Mouse (Mus musculus) heart, embryonic 10.5 days (tissue): ENCODE results near the gene Eml4. TPM values are rescaled to one million over a fixed set of nuclear protein-coding genes. Genes with fewer than 3 reads are reported as not detected.

ENCODE experiments used
- DNase-seq: peaks from one replicate; pipeline ENCODE4 v3.0.0-alpha.2; 2017; ENCODE audit warnings: low spot score
- H3K27ac ChIP-seq: fragments of 300-500 bp; sonication (generic); 2 replicates; pipeline ENCODE4 v1.5.1; 2016; ENCODE audit warnings: mild to moderate bottlenecking
- H3K27me3 ChIP-seq: fragments of 300-500 bp; sonication (generic); 2 replicates; pipeline ENCODE4 v1.6.1; 2016; ENCODE audit warnings: mild to moderate bottlenecking; ENCODE audit not compliant: poor library complexity, insufficient read depth, severe bottlenecking
- H3K36me3 ChIP-seq: fragments of 300-500 bp; sonication (generic); 2 replicates; pipeline ENCODE4 v1.6.1; 2016; ENCODE audit warnings: mild to moderate bottlenecking, moderate library complexity
- H3K4me1 ChIP-seq: fragments of 300-500 bp; sonication (generic); 2 replicates; pipeline ENCODE4 v1.6.1; 2016; ENCODE audit warnings: mild to moderate bottlenecking
- H3K4me3 ChIP-seq: fragments of 300-500 bp; sonication (generic); 2 replicates; pipeline ENCODE4 v1.5.1; 2016; ENCODE audit warnings: mild to moderate bottlenecking, moderate library complexity
- H3K9me3 ChIP-seq: fragments of 300-500 bp; sonication (generic); 2 replicates; pipeline ENCODE4 v1.6.1; 2016; ENCODE audit warnings: mild to moderate bottlenecking, moderate library complexity
- WGBS: fragments of 180-500 bp; shearing (Covaris S2); methylation state at CpG from one replicate; pipeline ENCODE4 v1.1.7; 2016; 5-methylcytosine and 5-hydroxymethylcytosine counted together
- polyA plus RNA-seq: library from polyadenylated mRNA; unstranded; fragments of >200 nt; fragmentation: Nextera tagmentation; extraction: Ambion mirVana; gene quantifications from 2 replicates; pipeline ENCODE4 v1.2.1, GENCODE M21; 2016

Gene Eml4
- polyA plus RNA-seq, 1 experiment from 2014 or later = 37.3 TPM

GRCm38 (mm10) chr17:83483784-83484183 lies 133.1 kb downstream of the Eml4 start:
- Histone ChIP-seq H3K9me3 (no peaks in the 10 kb centered on the region), H3K4me1 (no peaks in the 10 kb centered on the region), H3K27ac (no peak overlapping the region), H3K4me3 (no peak overlapping the region), H3K27me3 (no peaks in the 10 kb centered on the region), H3K36me3 (peaks cover 33% of the 10 kb centered on the region)
- no peak for DNase-seq
- WGBS = 78% methylated on average over 2 of the region's 2 CpGs

- H3K36me3 ChIP-seq = peaks cover 18% of the 10 kb centered on the region; the same call in 1 of the 2 replicates
- peaks cover 11% of the 10 kb centered on the region for H3K9me3 ChIP-seq
- H3K27ac ChIP-seq = no peak overlapping the region
- no peak for DNase-seq
- H3K4me1 ChIP-seq = no peaks in the 10 kb centered on the region
- H3K27me3 ChIP-seq = no peaks in the 10 kb centered on the region
- whole genome bisulfite sequencing = 76% methylated on average over 3 of the region's 3 CpGs
- H3K4me3 ChIP-seq = no peak overlapping the region
These were observed 137.0 kb downstream of the Eml4 start for GRCm38 (mm10) chr17:83487762-83488161.

DNA sequence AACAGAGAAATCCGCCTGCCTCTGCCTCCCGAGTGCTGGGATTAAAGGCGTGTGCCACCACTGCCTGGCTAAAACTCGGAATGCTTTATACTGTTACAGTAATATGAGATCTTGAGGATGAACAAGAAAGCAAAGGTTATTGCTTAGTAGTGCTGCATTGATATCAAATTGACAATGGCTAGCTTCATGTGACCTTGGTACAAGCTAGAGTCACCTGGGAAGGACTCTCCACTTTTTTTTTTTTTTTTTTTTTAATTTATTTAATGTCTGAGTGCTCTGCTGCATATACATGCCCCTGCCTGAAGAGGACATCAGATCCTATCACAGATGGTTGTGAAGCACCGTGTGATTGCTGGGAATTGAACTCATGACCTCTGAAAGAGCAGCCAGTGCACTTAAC lies 148.2 kb downstream of the Eml4 start:
- Histone ChIP-seq H3K4me1 (no peaks in the 10 kb centered on the region), H3K4me3 (no peak overlapping the region), H3K9me3 (peaks cover 13% of the 10 kb centered on the region; the same call in 1 of the 2 replicates), H3K27me3 (no peaks in the 10 kb centered on the region), H3K36me3 (peaks cover 75% of the 10 kb centered on the region), H3K27ac (no peak overlapping the region)
- WGBS = 93% methylated on average over 5 of the region's 5 CpGs
- DNase-seq = no peak

- Histone ChIP-seq H3K9me3 (peaks cover 13% of the 10 kb centered on the region; the same call in 1 of the 2 replicates), H3K4me1 (peaks cover 6% of the 10 kb centered on the region), H3K27me3 (no peaks in the 10 kb centered on the region), H3K27ac (no peak overlapping the region), H3K4me3 (no peak overlapping the region), H3K36me3 (peaks cover 75% of the 10 kb centered on the region)
- 74% methylated on average over 4 of the region's 4 CpGs for WGBS
- no peak for DNase-seq
These were observed 149.0 kb downstream of the Eml4 start for GRCm38 (mm10) chr17:83499692-83500091.

- Histone ChIP-seq H3K36me3 (peaks cover 48% of the 10 kb centered on the region), H3K4me3 (no peak overlapping the region), H3K27me3 (no peaks in the 10 kb centered on the region), H3K4me1 (peaks cover 25% of the 10 kb centered on the region), H3K27ac (no peak overlapping the region), H3K9me3 (no peaks in the 10 kb centered on the region)
- no peak for DNase-seq
- 85% methylated on average over 2 of the region's 2 CpGs for WGBS
These were observed 153.0 kb downstream of the Eml4 start for GRCm38 (mm10) chr17:83503693-83504092.

- H3K27ac ChIP-seq = no peak overlapping the region
- peaks cover 25% of the 10 kb centered on the region for H3K4me1 ChIP-seq
- WGBS = 92% methylated on average over 3 of the region's 3 CpGs
- H3K4me3 ChIP-seq = no peak overlapping the region
- H3K36me3 ChIP-seq = no peaks in the 10 kb centered on the region
- H3K27me3 ChIP-seq = no peaks in the 10 kb centered on the region
- DNase-seq = no peak
- no peaks in the 10 kb centered on the region for H3K9me3 ChIP-seq
These were observed 161.4 kb downstream of the Eml4 start for GRCm38 (mm10) chr17:83512130-83512529.

- peaks cover 13% of the 10 kb centered on the region for H3K4me1 ChIP-seq
- WGBS = 2% methylated on average over 24 of the region's 24 CpGs
These were observed 163.0 kb downstream of the Eml4 start for GRCm38 (mm10) chr17:83513655-83514212.

GRCm38 (mm10) chr17:83514213-83514701 lies 163.5 kb downstream of the Eml4 start:
- Histone ChIP-seq H3K27me3 (no peaks in the 10 kb centered on the region), H3K9me3 (no peaks in the 10 kb centered on the region), H3K36me3 (no peaks in the 10 kb centered on the region), H3K4me3 (peak overlapping the region; percentile 99), H3K27ac (peak overlapping the region; percentile 95), H3K4me1 (peaks cover 13% of the 10 kb centered on the region)
- under 1% methylated on average over 33 of the region's 33 CpGs for WGBS
- peak; percentile 97 for DNase-seq

More at GRCm38 (mm10) chr17:83513655-83514212, 163.0 kb downstream of the Eml4 start:
- H3K9me3 ChIP-seq = no peaks in the 10 kb centered on the region
- H3K27ac ChIP-seq = peak overlapping the region; percentile 95
- no peaks in the 10 kb centered on the region for H3K27me3 ChIP-seq
- H3K4me3 ChIP-seq = peak overlapping the region; percentile 99
- no peaks in the 10 kb centered on the region for H3K36me3 ChIP-seq
- DNase-seq = no peak

GRCm38 (mm10) chr17:83517280-83518015 lies 166.7 kb downstream of the Eml4 start, which contains the start of gene Cox7a2l:
Gene Cox7a2l, minus strand, starts transcription at chr17:83517330.
- no peaks in the 10 kb centered on the region for H3K36me3 ChIP-seq
- H3K4me1 ChIP-seq = peaks cover 9% of the 10 kb centered on the region
- H3K27ac ChIP-seq = no peak within 1 kb of the TSS
- no peaks in the 10 kb centered on the region for H3K27me3 ChIP-seq
- DNase-seq = no peak
- 84% methylated on average over 8 of the region's 8 CpGs for WGBS
- no peaks in the 10 kb centered on the region for H3K9me3 ChIP-seq
- H3K4me3 ChIP-seq = no peak within 1 kb of the TSS

DNA sequence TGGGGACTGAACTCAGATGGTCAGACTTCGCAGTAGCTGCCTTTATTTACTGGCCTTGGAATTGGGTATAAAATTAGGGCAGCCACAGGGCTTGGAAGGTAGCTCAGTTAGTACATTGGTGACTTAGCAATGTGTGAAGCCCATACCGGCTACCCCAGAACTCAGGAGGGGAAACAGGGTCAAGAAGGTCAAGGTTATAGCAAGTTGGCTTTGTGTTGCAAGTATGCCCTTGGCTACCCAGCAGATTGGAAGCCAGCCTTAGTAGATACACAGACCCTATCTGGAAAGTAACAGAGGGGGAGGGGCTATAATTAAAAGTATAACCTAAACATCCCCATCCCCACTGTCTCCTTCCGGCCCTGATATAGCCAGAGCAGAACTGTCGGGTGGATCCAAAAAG lies 171.2 kb downstream of the Eml4 start:
- H3K9me3 ChIP-seq = no peaks in the 10 kb centered on the region
- peaks cover 17% of the 10 kb centered on the region for H3K4me1 ChIP-seq
- no peaks in the 10 kb centered on the region for H3K36me3 ChIP-seq
- no peaks in the 10 kb centered on the region for H3K27me3 ChIP-seq
- H3K4me3 ChIP-seq = no peak overlapping the region
- no peak for DNase-seq
- no peak overlapping the region for H3K27ac ChIP-seq
- WGBS = 84% methylated on average over 4 of the region's 4 CpGs

DNA sequence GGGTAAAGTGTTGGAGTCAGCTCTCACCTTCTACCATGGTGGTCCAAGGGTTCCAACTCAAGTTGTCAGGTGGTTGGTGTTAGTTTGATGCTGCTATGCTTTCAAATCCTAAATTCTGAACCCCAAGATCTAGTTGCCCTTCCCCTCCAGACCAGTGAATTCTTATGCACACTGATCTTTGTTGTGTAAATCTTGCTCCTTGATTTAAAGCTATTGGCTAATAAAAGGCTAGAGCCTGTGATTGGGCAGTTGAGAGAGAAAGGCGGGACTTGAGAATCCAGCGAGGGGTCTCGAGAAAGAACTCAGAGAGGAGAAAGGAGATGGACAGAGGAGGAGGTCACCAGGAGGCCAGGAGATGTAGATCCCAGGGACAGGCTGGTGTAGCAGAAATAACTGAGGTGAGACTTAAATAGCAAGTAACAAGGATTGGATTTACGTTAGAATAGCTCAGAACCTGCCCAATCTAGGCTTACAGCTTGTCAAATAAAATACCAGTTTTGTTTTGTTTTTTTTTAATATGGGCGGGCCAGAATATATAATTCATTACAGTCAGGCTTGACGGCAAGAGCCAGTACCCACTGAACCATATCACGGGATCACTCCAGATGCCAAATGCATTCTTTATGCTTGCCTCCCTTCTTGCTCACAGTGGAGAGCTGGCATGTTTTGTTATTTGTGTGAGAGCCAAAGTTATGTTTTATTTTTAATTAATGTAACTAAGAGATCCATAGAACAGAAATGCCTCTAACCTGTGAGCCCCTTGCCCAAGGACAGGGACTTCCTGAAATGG lies 172.1 kb downstream of the Eml4 start:
- H3K27ac ChIP-seq = no peak overlapping the region
- no peak for DNase-seq
- H3K4me3 ChIP-seq = no peak overlapping the region
- no peaks in the 10 kb centered on the region for H3K9me3 ChIP-seq
- H3K27me3 ChIP-seq = no peaks in the 10 kb centered on the region
- peaks cover 26% of the 10 kb centered on the region for H3K4me1 ChIP-seq
- WGBS = 70% methylated on average over 7 of the region's 7 CpGs
- no peaks in the 10 kb centered on the region for H3K36me3 ChIP-seq

DNA sequence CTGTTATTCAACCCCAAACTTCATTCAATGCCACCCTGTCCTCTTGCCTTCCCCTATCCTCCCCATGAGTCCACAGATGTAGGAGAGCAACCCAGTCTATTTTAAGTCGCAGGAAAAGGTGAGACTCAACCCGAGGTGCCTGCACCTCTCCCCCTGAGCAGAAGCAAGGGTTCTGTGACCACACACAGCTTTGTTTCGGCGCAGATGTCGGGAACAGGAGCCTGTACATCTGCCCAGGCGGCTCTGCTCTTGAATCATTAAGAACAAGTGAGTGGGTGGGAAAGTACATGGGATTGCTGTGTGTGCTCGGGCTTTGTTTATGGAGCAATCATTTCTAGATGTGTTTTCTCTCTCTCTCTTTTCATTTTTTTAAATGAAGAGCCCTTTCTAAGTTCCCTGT lies 174.0 kb downstream of the Eml4 start:
- H3K4me1 ChIP-seq = peaks cover 38% of the 10 kb centered on the region
- H3K27me3 ChIP-seq = no peaks in the 10 kb centered on the region
- no peak for DNase-seq
- H3K36me3 ChIP-seq = no peaks in the 10 kb centered on the region
- no peaks in the 10 kb centered on the region for H3K9me3 ChIP-seq
- H3K4me3 ChIP-seq = no peak overlapping the region
- WGBS = 60% methylated on average over 7 of the region's 7 CpGs
- no peak overlapping the region for H3K27ac ChIP-seq

DNA sequence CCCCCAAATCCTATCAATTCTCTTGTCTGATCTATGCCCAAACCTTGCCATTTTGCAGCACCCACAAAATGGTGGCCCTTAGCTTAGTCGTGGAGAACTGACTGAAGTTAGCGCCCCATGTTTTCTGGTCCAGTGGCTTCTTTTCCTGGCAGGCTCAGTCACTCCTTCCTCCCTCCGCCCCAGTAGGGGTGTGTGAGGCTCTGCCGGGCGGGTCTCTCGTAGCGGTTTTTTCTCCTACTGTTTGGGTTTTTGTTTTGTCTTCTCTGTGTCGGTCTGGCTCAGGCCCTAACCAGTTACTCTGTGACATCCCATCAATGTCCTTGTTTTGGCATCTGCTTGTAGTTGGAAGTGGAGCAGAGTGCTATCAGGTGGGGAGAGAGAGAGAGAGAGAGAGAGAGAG lies 174.9 kb downstream of the Eml4 start:
- H3K27ac ChIP-seq = peak overlapping the region; percentile 87
- H3K9me3 ChIP-seq = no peaks in the 10 kb centered on the region
- peaks cover 38% of the 10 kb centered on the region for H3K4me1 ChIP-seq
- WGBS = 9% methylated on average over 8 of the region's 8 CpGs
- H3K4me3 ChIP-seq = peak overlapping the region; percentile 29
- no peaks in the 10 kb centered on the region for H3K36me3 ChIP-seq
- H3K27me3 ChIP-seq = no peaks in the 10 kb centered on the region
- no peak for DNase-seq
